Mouse (Mus musculus): ENCODE measurements around the gene Sirt4. TPM values are rescaled to one million over a fixed set of nuclear protein-coding genes. Genes with fewer than 3 reads are reported as not detected.
A peak's percentile ranks its signal among the peaks of the same experiment; 100 is the strongest.

Sirt4 gene
- polyA plus RNA-seq, 1 experiment from 2014 or later = 27.5 TPM

- no peak for ATAC-seq (ENCODE audit: low FRiP score, low TSS enrichment)
- Histone ChIP-seq H3K9ac (replicated peaks; ENCODE audit: low read length) (peak overlapping the region; percentile 95), H3K4me3 (ENCODE audit: low read length) (peak overlapping the region; percentile 93), H3K36me3 (ENCODE audit: insufficient read depth, low read length) (no peaks in the 10 kb centered on the region), H3K9me3 (ENCODE audit: low read length) (no peaks in the 10 kb centered on the region), H3K4me1 (ENCODE audit: insufficient read depth, low read length) (peaks cover 53% of the 10 kb centered on the region), H3K4me2 (replicated peaks; ENCODE audit: low read depth, low read length) (peak overlapping the region; percentile 95), H3K27ac (ENCODE audit: low read length) (peak overlapping the region; percentile 78; the same call in 1 of the 2 replicates), H3K27me3 (ENCODE audit: insufficient read depth, low read length) (peaks cover 11% of the 10 kb centered on the region; the same call in 1 of the 2 replicates)
- 10% methylated on average over 12 of the region's 14 CpGs for WGBS
These were observed 53.2 kb downstream of the Sirt4 start for GRCm38 (mm10) chr5:115431061-115431897.

GRCm38 (mm10) chr5:115430187-115430960 lies 54.2 kb downstream of the Sirt4 start:
- H3K4me2 ChIP-seq (replicated peaks; ENCODE audit: low read depth, low read length) = peak overlapping the region; percentile 95
- ATAC-seq (ENCODE audit: low FRiP score, low TSS enrichment) = no peak
- under 1% methylated on average over 51 of the region's 73 CpGs for WGBS
- H3K36me3 ChIP-seq (ENCODE audit: insufficient read depth, low read length) = no peaks in the 10 kb centered on the region
- H3K9ac ChIP-seq (replicated peaks; ENCODE audit: low read length) = peak overlapping the region; percentile 95
- peak overlapping the region; percentile 93 for H3K4me3 ChIP-seq (ENCODE audit: low read length)
- peaks cover 44% of the 10 kb centered on the region for H3K4me1 ChIP-seq (ENCODE audit: insufficient read depth, low read length)
- H3K27ac ChIP-seq (ENCODE audit: low read length) = peak overlapping the region; percentile 78
- H3K9me3 ChIP-seq (ENCODE audit: low read length) = no peaks in the 10 kb centered on the region
- peaks cover 11% of the 10 kb centered on the region; the same call in 1 of the 2 replicates for H3K27me3 ChIP-seq (ENCODE audit: insufficient read depth, low read length)

GRCm38 (mm10) chr5:115429359-115430186 lies 55.0 kb downstream of the Sirt4 start, which contains the start of gene Msi1:
Msi1 (plus strand) TSS chr5:115429599.
- 2% methylated on average over 40 of the region's 117 CpGs for WGBS
- peak; percentile 77 for ATAC-seq (ENCODE audit: low FRiP score, low TSS enrichment)
- Histone ChIP-seq H3K4me1 (ENCODE audit: insufficient read depth, low read length) (peaks cover 36% of the 10 kb centered on the region), H3K4me3 (ENCODE audit: low read length) (peak within 1 kb of the TSS; percentile 93), H3K27ac (ENCODE audit: low read length) (peak within 1 kb of the TSS; percentile 78), H3K27me3 (ENCODE audit: insufficient read depth, low read length) (peaks cover 11% of the 10 kb centered on the region; the same call in 1 of the 2 replicates), H3K36me3 (ENCODE audit: insufficient read depth, low read length) (no peaks in the 10 kb centered on the region), H3K9ac (replicated peaks; ENCODE audit: low read length) (peak within 1 kb of the TSS; percentile 95), H3K4me2 (replicated peaks; ENCODE audit: low read depth, low read length) (peak within 1 kb of the TSS; percentile 95), H3K9me3 (ENCODE audit: low read length) (no peaks in the 10 kb centered on the region)

- peak overlapping the region; percentile 93 for H3K4me3 ChIP-seq (ENCODE audit: low read length)
- H3K36me3 ChIP-seq (ENCODE audit: insufficient read depth, low read length) = no peaks in the 10 kb centered on the region
- peak overlapping the region; percentile 95 for H3K4me2 ChIP-seq (replicated peaks; ENCODE audit: low read depth, low read length)
- H3K9me3 ChIP-seq (ENCODE audit: low read length) = no peaks in the 10 kb centered on the region
- H3K9ac ChIP-seq (replicated peaks; ENCODE audit: low read length) = peak overlapping the region; percentile 95
- no peak overlapping the region for H3K27ac ChIP-seq (ENCODE audit: low read length)
- peaks cover 30% of the 10 kb centered on the region for H3K4me1 ChIP-seq (ENCODE audit: insufficient read depth, low read length)
- H3K27me3 ChIP-seq (ENCODE audit: insufficient read depth, low read length) = peaks cover 11% of the 10 kb centered on the region; the same call in 1 of the 2 replicates
- 0 out of 2 replicates have a peak, but pooled peaks have one; percentile 1 for ATAC-seq (ENCODE audit: low FRiP score, low TSS enrichment)
- 1% methylated on average over 20 of the region's 20 CpGs for WGBS
These were observed 55.6 kb downstream of the Sirt4 start for GRCm38 (mm10) chr5:115428831-115429358.

Other genes with a start within 250 kb of the Sirt4 start
- gene Pop5, start 248.9 kb downstream of the Sirt4 start, polyA plus RNA-seq (2015; fragmentation: Nextera tagmentation; extraction: Ambion mirVana) = 129 and 135 TPM in 2 replicates
- gene Rnf10, start 211.8 kb downstream of the Sirt4 start, polyA plus RNA-seq (2015; fragmentation: Nextera tagmentation; extraction: Ambion mirVana) = 122 and 134 TPM in 2 replicates
- 54.3 and 55.8 TPM in 2 replicates for gene Coq5, start 205.1 kb downstream of the Sirt4 start, polyA plus RNA-seq (2015; fragmentation: Nextera tagmentation; extraction: Ambion mirVana)
- gene Dynll1, start 183.7 kb downstream of the Sirt4 start, polyA plus RNA-seq (2015; fragmentation: Nextera tagmentation; extraction: Ambion mirVana) = 1,559 and 1,634 TPM in 2 replicates
- gene Srsf9, start 157.5 kb downstream of the Sirt4 start, polyA plus RNA-seq (2015; fragmentation: Nextera tagmentation; extraction: Ambion mirVana) = 208 and 258 TPM in 2 replicates
- 25.2 and 32.0 TPM in 2 replicates for gene Gatc, start 143.5 kb downstream of the Sirt4 start, polyA plus RNA-seq (2015; fragmentation: Nextera tagmentation; extraction: Ambion mirVana)
- 56.3 and 58.5 TPM in 2 replicates for gene Triap1, start 143.5 kb downstream of the Sirt4 start, polyA plus RNA-seq (2015; fragmentation: Nextera tagmentation; extraction: Ambion mirVana)
- gene Cox6a1, start 135.7 kb downstream of the Sirt4 start, polyA plus RNA-seq (2015; fragmentation: Nextera tagmentation; extraction: Ambion mirVana) = 1,046 and 1,071 TPM in 2 replicates
- 12.1 and 14.1 TPM in 2 replicates for gene Msi1, start 55.1 kb downstream of the Sirt4 start, polyA plus RNA-seq (2015; fragmentation: Nextera tagmentation; extraction: Ambion mirVana)
- 0.94 and 2.1 TPM in 2 replicates for gene Pla2g1b, start 18.5 kb downstream of the Sirt4 start, polyA plus RNA-seq (2015; fragmentation: Nextera tagmentation; extraction: Ambion mirVana)
- 60.5 and 67.2 TPM in 2 replicates for gene Pxn, start 22.0 kb upstream of the Sirt4 start, polyA plus RNA-seq (2015; fragmentation: Nextera tagmentation; extraction: Ambion mirVana)
- 1,527 and 1,553 TPM in 2 replicates for gene Rplp0, start 74.7 kb upstream of the Sirt4 start, polyA plus RNA-seq (2015; fragmentation: Nextera tagmentation; extraction: Ambion mirVana)
- gene Gcn1l1, start 80.5 kb upstream of the Sirt4 start, polyA plus RNA-seq (2015; fragmentation: Nextera tagmentation; extraction: Ambion mirVana) = 44.3 and 48.8 TPM in 2 replicates
- gene Rab35, start 147.2 kb upstream of the Sirt4 start, polyA plus RNA-seq (2015; fragmentation: Nextera tagmentation; extraction: Ambion mirVana) = 5.8 and 10.7 TPM in 2 replicates
- gene Bicdl1, start 246.9 kb upstream of the Sirt4 start, polyA plus RNA-seq (2015; fragmentation: Nextera tagmentation; extraction: Ambion mirVana) = 13.8 and 14.9 TPM in 2 replicates

Data from kidney, embryonic 16.5 days (tissue).